Mouse (Mus musculus) limb, embryonic 11.5 days (tissue): Measurements from ENCODE around the gene Cela2a. TPM values are rescaled to one million over a fixed set of nuclear protein-coding genes. Genes with fewer than 3 reads are reported as not detected.
A peak's percentile ranks its signal among the peaks of the same experiment; 100 is the strongest.

ENCODE experiments used
- ATAC-seq: fragments of 200-750 bp; cut with Nextera tagmentation; 2 replicates; pipeline ENCODE4 v1.8.0; 2017; ENCODE audit warnings: low read depth; ENCODE audit not compliant: insufficient number of reproducible peaks, low FRiP score, low TSS enrichment
- DNase-seq: peaks from one replicate; pipeline ENCODE4 v3.0.0-alpha.2; 2015; ENCODE audit warnings: low spot score
- H3K27ac ChIP-seq: fragments of 300-500 bp; sonication (generic); replicated peaks from 2 replicates; pipeline ENCODE4 v1.5.1; 2014; ENCODE audit warnings: low read depth, mild to moderate bottlenecking, low read length
- H3K27me3 ChIP-seq: fragments of 300-500 bp; sonication (generic); 2 replicates; pipeline ENCODE4 v1.6.1; 2014; ENCODE audit warnings: mild to moderate bottlenecking, low read length, mixed read lengths; ENCODE audit not compliant: control insufficient read depth, insufficient read depth
- H3K36me3 ChIP-seq: fragments of 300-500 bp; sonication (generic); 2 replicates; pipeline ENCODE4 v1.6.1; 2014; ENCODE audit warnings: mild to moderate bottlenecking, low read length, moderate library complexity, mixed read lengths; ENCODE audit not compliant: control insufficient read depth, insufficient read depth
- H3K4me1 ChIP-seq: fragments of 300-500 bp; sonication (generic); 2 replicates; pipeline ENCODE4 v1.6.1; 2014; ENCODE audit warnings: low read length, mixed read lengths; ENCODE audit not compliant: control insufficient read depth, insufficient read depth
- H3K4me2 ChIP-seq: fragments of 300-500 bp; sonication (generic); 2 replicates; pipeline ENCODE4 v1.6.1; 2014; ENCODE audit warnings: low read depth, mild to moderate bottlenecking, moderate library complexity; ENCODE audit not compliant: severe bottlenecking
- H3K4me3 ChIP-seq: fragments of 300-500 bp; sonication (generic); 2 replicates; pipeline ENCODE4 v1.5.1; 2014; ENCODE audit warnings: low read depth, low read length
- H3K9ac ChIP-seq: fragments of 300-500 bp; sonication (generic); 2 replicates; pipeline ENCODE4 v1.6.1; 2014; ENCODE audit warnings: mild to moderate bottlenecking, low read length
- H3K9me3 ChIP-seq: fragments of 300-500 bp; sonication (generic); 2 replicates; pipeline ENCODE4 v1.6.1; 2016; ENCODE audit warnings: low read length; ENCODE audit not compliant: control insufficient read depth
- WGBS: fragments of 180-500 bp; shearing (Covaris S2); extraction: QIAGEN DNeasy Blood & Tissue Kit; methylation state at CpG from one replicate; pipeline ENCODE4 v1.1.7; 2014; 5-methylcytosine and 5-hydroxymethylcytosine counted together
- polyA plus RNA-seq: library from polyadenylated mRNA; unstranded; fragments of >200 nt; fragmentation: Nextera tagmentation; extraction: Ambion mirVana; gene quantifications from 2 replicates; pipeline ENCODE4 v1.2.1, GENCODE M21; 2014

Gene Cela2a
- not detected in 2 replicates for polyA plus RNA-seq

- no peak for DNase-seq
- WGBS, result 73% methylated on average over 5 of the region's 5 CpGs
- no peak within 1 kb of the TSS for H3K9ac ChIP-seq
- H3K4me3 ChIP-seq, result no peak within 1 kb of the TSS
- no peak within 1 kb of the TSS for H3K4me2 ChIP-seq
- no peaks in the 10 kb centered on the region for H3K36me3 ChIP-seq
- ATAC-seq, result no peak
- H3K4me1 ChIP-seq, result no peaks in the 10 kb centered on the region
- H3K27me3 ChIP-seq, result no peaks in the 10 kb centered on the region
- H3K9me3 ChIP-seq, result no peaks in the 10 kb centered on the region
- H3K27ac ChIP-seq, result no peak within 1 kb of the TSS
These were observed at the start of gene Cela2a for GRCm38 (mm10) chr4:141826060-141826459. TSS of gene Cela2a (minus strand) at chr4:141826160.

GRCm38 (mm10) chr4:141875481-141876108, 49.6 kb upstream of the Cela2a start:
- Histone ChIP-seq H3K9me3 (no peaks in the 10 kb centered on the region), H3K4me1 (peaks cover 10% of the 10 kb centered on the region), H3K27ac (no peak overlapping the region), H3K9ac (no peak overlapping the region), H3K4me3 (peak overlapping the region; percentile 68; the same call in 1 of the 2 replicates), H3K36me3 (no peaks in the 10 kb centered on the region), H3K4me2 (peak overlapping the region; percentile 98; the same call in 1 of the 2 replicates), H3K27me3 (no peaks in the 10 kb centered on the region)
- DNase-seq, result no peak
- 13% methylated on average over 8 of the region's 8 CpGs for WGBS
- no peak for ATAC-seq

DNA sequence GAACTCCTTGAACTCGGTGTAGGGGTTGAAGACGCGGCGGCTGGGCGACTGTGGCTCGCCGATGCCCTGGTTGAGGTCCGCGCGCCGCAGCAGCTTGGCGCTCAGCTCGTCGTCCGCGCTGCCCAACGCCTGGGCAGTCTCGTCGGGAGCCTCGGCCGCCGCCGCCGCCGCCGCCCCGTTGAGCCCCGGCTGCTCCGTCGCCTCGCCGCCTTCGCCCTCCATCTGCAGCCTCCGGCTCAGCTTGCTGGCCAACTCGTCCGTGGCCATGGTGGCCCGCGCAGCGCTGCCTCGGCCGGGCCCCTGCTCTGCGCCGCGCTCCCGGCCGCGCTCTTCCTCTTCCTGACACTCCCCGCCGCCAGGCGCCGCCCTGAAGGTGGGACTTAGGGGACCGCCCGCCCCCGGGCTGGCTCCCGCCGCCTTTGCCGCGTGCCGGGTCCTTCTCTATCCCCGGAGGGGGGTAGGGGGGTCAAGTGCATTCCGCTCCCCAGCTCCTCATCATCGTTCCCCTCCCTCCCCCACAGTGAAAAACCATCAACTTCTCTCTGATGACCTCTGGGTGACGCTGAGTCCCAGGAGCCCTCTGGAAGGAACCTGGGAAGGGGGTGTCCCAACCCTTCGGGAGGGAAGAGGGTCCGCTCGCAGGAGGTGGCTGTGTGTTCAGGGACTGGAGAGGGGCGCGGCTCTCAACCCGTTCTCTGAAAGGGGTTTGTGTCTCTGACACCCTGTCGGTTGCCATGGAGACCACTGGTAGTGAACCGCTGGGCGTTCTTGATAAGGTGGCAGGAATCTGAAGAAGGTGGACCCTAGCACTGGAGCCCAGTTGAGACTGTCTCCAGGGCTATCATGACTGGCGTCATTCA, 48.9 kb upstream of the Cela2a start, which contains the start of gene Efhd2:
Efhd2 (minus strand) TSS at position 320 of the 860 bp plus-strand sequence.
- Histone ChIP-seq H3K4me3 (peak within 1 kb of the TSS; percentile 68), H3K4me1 (peaks cover 10% of the 10 kb centered on the region), H3K9ac (peak within 1 kb of the TSS; percentile 73), H3K4me2 (peak within 1 kb of the TSS; percentile 98), H3K27me3 (no peaks in the 10 kb centered on the region), H3K9me3 (no peaks in the 10 kb centered on the region), H3K36me3 (no peaks in the 10 kb centered on the region), H3K27ac (no peak within 1 kb of the TSS)
- DNase-seq (peak; percentile 75), ATAC-seq (peak; percentile 82)
- WGBS, result under 1% methylated on average over 52 of the region's 73 CpGs

DNA sequence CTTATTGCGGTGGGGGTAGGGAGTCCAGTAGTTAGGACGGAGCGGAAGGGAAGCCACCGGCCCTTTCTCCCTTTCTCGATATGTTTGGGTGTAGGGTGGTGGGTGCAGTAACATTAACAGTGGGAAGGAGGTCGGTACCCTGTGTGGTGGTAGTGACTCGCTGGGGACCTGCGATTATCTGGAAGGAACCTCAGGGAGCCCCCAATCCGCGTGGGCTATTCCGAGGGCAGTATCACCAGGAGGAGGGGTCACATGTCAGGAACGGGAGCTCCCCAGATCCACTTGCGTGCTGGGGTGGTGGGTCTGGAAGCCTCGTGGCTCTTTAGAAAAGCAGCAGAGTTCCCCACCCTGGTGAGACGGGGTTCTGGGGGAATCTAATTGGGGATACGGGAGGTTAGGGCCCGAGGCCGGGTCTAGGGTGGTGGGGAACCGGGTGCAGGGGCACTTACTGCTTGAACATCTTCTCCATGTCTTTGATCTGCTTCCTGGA, 48.2 kb upstream of the Cela2a start:
- no peaks in the 10 kb centered on the region for H3K36me3 ChIP-seq
- peak overlapping the region; percentile 98 for H3K4me2 ChIP-seq
- peaks cover 10% of the 10 kb centered on the region for H3K4me1 ChIP-seq
- H3K9ac ChIP-seq, result peak overlapping the region; percentile 73
- DNase-seq (no peak), ATAC-seq (peak; percentile 32; the same call in 1 of the 2 replicates)
- no peaks in the 10 kb centered on the region for H3K27me3 ChIP-seq
- no peak overlapping the region for H3K27ac ChIP-seq
- peak overlapping the region; percentile 68 for H3K4me3 ChIP-seq
- no peaks in the 10 kb centered on the region for H3K9me3 ChIP-seq
- 2% methylated on average over 18 of the region's 19 CpGs for WGBS

GRCm38 (mm10) chr4:141872977-141873376, 47.0 kb upstream of the Cela2a start:
- Histone ChIP-seq H3K4me3 (no peak overlapping the region), H3K27ac (no peak overlapping the region), H3K36me3 (no peaks in the 10 kb centered on the region), H3K4me1 (peaks cover 10% of the 10 kb centered on the region), H3K9me3 (no peaks in the 10 kb centered on the region), H3K4me2 (no peak overlapping the region), H3K27me3 (no peaks in the 10 kb centered on the region), H3K9ac (no peak overlapping the region)
- 80% methylated on average over 9 of the region's 9 CpGs for WGBS
- no peak for DNase-seq
- ATAC-seq, result no peak

GRCm38 (mm10) chr4:141871909-141872308, 45.9 kb upstream of the Cela2a start:
- Histone ChIP-seq H3K4me1 (peaks cover 10% of the 10 kb centered on the region), H3K9me3 (no peaks in the 10 kb centered on the region), H3K27me3 (no peaks in the 10 kb centered on the region), H3K4me2 (no peak overlapping the region), H3K27ac (no peak overlapping the region), H3K4me3 (no peak overlapping the region), H3K36me3 (no peaks in the 10 kb centered on the region), H3K9ac (peak overlapping the region; percentile 34; the same call in 1 of the 2 replicates)
- 69% methylated on average over 9 of the region's 9 CpGs for WGBS
- ATAC-seq, result no peak
- no peak for DNase-seq

DNA sequence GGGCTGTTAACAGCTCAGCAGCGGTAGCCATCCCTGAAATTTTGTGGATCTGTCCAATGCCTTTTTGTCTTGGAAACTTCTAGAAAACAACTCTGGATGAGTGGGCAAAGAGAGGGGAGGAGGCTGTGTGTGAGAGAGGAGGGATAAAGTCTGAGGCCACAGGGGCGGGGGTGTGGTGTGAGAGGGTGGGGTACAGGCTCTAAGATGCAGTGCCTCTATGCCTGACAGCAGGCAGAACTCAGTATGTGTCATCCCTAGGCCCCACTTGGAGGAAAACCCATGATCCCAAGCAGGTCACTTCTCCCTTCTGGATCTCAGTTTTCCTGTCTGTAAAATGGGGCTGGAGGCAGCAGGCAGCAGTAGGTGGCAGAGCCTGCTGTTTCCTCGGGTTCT, 45.4 kb upstream of the Cela2a start:
- Histone ChIP-seq H3K9ac (no peak overlapping the region), H3K4me2 (no peak overlapping the region), H3K27me3 (no peaks in the 10 kb centered on the region), H3K27ac (no peak overlapping the region), H3K9me3 (no peaks in the 10 kb centered on the region), H3K4me1 (peaks cover 10% of the 10 kb centered on the region), H3K4me3 (no peak overlapping the region), H3K36me3 (no peaks in the 10 kb centered on the region)
- WGBS, result 88% methylated on average over 3 of the region's 3 CpGs
- ATAC-seq (no peak), DNase-seq (no peak)

GRCm38 (mm10) chr4:141870666-141871332, 44.8 kb upstream of the Cela2a start:
- DNase-seq (no peak), ATAC-seq (no peak)
- H3K9ac ChIP-seq, result 0 out of 2 replicates have a peak overlapping the region, but pooled peaks have one; percentile 17
- H3K4me1 ChIP-seq, result peaks cover 10% of the 10 kb centered on the region
- no peak overlapping the region for H3K4me2 ChIP-seq
- no peak overlapping the region for H3K4me3 ChIP-seq
- H3K27ac ChIP-seq, result no peak overlapping the region
- H3K9me3 ChIP-seq, result no peaks in the 10 kb centered on the region
- H3K36me3 ChIP-seq, result no peaks in the 10 kb centered on the region
- 76% methylated on average over 11 of the region's 11 CpGs for WGBS
- no peaks in the 10 kb centered on the region for H3K27me3 ChIP-seq
